Mouse (Mus musculus) E14TG2a.4 (cell line): ENCODE results near the gene Prkn.

Experiments
- CTCF ChIP-seq: conservative IDR thresholded peaks from 2 replicates; pipeline ENCODE4 v1.5.1; 2014; ENCODE audit warnings: low read length
- NANOG ChIP-seq: IDR thresholded peaks from 2 replicates; pipeline ENCODE4 v1.6.1; 2014; ENCODE audit warnings: borderline replicate concordance, low read length, mixed read lengths
- POU5F1 ChIP-seq: IDR thresholded peaks from 2 replicates; pipeline ENCODE4 v1.6.1; 2014; ENCODE audit warnings: low read length, borderline replicate concordance

- TF ChIP-seq CTCF (no peak), POU5F1 (no peak), NANOG (no peak)
Observed at GRCm38 (mm10) chr17:11885601-11886000, 1045.4 kb downstream of the Prkn start.
